Comparison of ENCODE assay signal across 26 mouse cellular contexts in the genomic region with DNA sequence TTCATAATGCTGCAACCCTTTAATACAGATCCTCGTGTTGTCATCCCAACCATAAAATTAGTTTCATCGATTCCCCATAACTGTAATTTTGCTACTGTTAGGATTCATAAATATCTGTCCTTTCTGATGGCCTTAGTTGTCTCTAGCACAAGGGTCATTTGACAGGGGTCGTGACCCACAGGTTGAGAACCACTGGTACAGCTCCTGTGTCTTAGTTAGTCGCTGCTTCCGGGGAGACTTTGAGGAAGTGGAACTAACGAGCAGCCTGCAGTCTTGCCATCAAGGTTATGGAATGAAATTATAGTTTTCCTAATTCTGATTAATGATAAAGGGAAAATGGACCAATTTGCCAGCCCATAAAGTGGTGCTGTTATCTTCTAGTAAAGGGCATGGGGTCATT.
"Had no signal": no experiment of that assay in that cellular context is flagged by ENCODE, and none has a peak within 500 bp of the region (broad histone marks: within the 10 kb centered on the region; RNA-seq: fewer than 3 reads in every experiment).

No protein-coding gene starts in this region.

- DNase-seq: gastrocnemius, postnatal 14 days; gastrocnemius, postnatal 36 days; heart, adult 18-20 months; heart, postnatal 14 days; heart, postnatal 36 days; kidney, adult 11 months; kidney, adult 2 months; kidney, adult 9 months; kidney, postnatal 14 days; kidney, postnatal 36 days; layer of hippocampus, adult 9-11 months; layer of hippocampus, postnatal 36 days; left cerebral cortex, postnatal 4 days had no signal

- H3K36me3 ChIP-seq: heart, embryonic 10.5 days; heart, embryonic 13.5 days; heart, embryonic 15.5 days; hindbrain, embryonic 13.5 days; hindbrain, embryonic 15.5 days; kidney, embryonic 15.5 days; limb, embryonic 13.5 days; limb, embryonic 15.5 days; liver, embryonic 12.5 days had no signal

- H3K9ac ChIP-seq: heart, embryonic 13.5 days; heart, embryonic 15.5 days; hindbrain, embryonic 13.5 days; hindbrain, embryonic 15.5 days; kidney, embryonic 15.5 days; limb, embryonic 13.5 days; limb, embryonic 15.5 days; liver, embryonic 12.5 days; liver, embryonic 14.5 days had no signal

- H3K4me3 ChIP-seq: heart, embryonic 10.5 days; heart, embryonic 13.5 days; heart, embryonic 15.5 days; hindbrain, embryonic 13.5 days; hindbrain, embryonic 15.5 days; kidney, embryonic 15.5 days; limb, embryonic 13.5 days; limb, embryonic 15.5 days; liver, embryonic 12.5 days had no signal

- ATAC-seq: hindbrain, postnatal 0 days; intestine, embryonic 16.5 days; liver, embryonic 12.5 days had no signal

- H3K27ac ChIP-seq: heart, embryonic 10.5 days; heart, embryonic 13.5 days; heart, embryonic 15.5 days; hindbrain, embryonic 13.5 days; hindbrain, embryonic 15.5 days; hindbrain, postnatal 0 days; kidney, embryonic 15.5 days; kidney, postnatal 0 days; limb, embryonic 13.5 days; limb, embryonic 15.5 days; liver, embryonic 12.5 days; liver, embryonic 14.5 days had no signal

- H3K9me3 ChIP-seq: heart, embryonic 10.5 days; heart, embryonic 13.5 days; heart, embryonic 15.5 days; hindbrain, embryonic 13.5 days; hindbrain, embryonic 15.5 days; kidney, embryonic 15.5 days; limb, embryonic 13.5 days; limb, embryonic 15.5 days; liver, embryonic 12.5 days had no signal

- H3K4me1 ChIP-seq: heart, embryonic 15.5 days; hindbrain, embryonic 13.5 days; hindbrain, embryonic 15.5 days; limb, embryonic 13.5 days; limb, embryonic 15.5 days; liver, embryonic 12.5 days had no signal

- H3K4me2 ChIP-seq: heart, embryonic 13.5 days; heart, embryonic 15.5 days; hindbrain, embryonic 13.5 days; hindbrain, embryonic 15.5 days; kidney, embryonic 15.5 days; limb, embryonic 13.5 days; limb, embryonic 15.5 days; liver, embryonic 12.5 days had no signal

- H3K27me3 ChIP-seq: heart, embryonic 13.5 days; heart, embryonic 15.5 days; hindbrain, embryonic 13.5 days; hindbrain, embryonic 15.5 days; kidney, embryonic 15.5 days; liver, embryonic 12.5 days had no signal
